Mouse (Mus musculus): ENCODE data around the gene Vmn1r124. TPM values are rescaled to one million over a fixed set of nuclear protein-coding genes. Genes with fewer than 3 reads are reported as not detected.
"Not testable (repeated sequence)": the region's sequence is repeated elsewhere in the genome, so short reads cannot be mapped to it uniquely, and the experiment has no call there.

Vmn1r124 gene
- not detected in 2 replicates for polyA plus RNA-seq (2015; fragmentation: Nextera tagmentation; extraction: Ambion mirVana)

- H3K9ac ChIP-seq (ENCODE audit: low read length); H3K4me3 ChIP-seq (replicated peaks; ENCODE audit: low read length); H3K4me1 ChIP-seq (ENCODE audit: control insufficient read depth, insufficient read depth, low read length); H3K4me2 ChIP-seq (ENCODE audit: low read depth, low read length); H3K27ac ChIP-seq (ENCODE audit: low read length); H3K27me3 ChIP-seq (ENCODE audit: control insufficient read depth, insufficient read depth, low read length); H3K36me3 ChIP-seq (ENCODE audit: control insufficient read depth, insufficient read depth, low read length); H3K9me3 ChIP-seq (replicated peaks; ENCODE audit: control insufficient read depth, low read length); ATAC-seq (ENCODE audit: insufficient read depth, low FRiP score): not testable (repeated sequence)
- 79% methylated on average over 4 of the region's 4 CpGs for WGBS
These were observed at the start of gene Vmn1r124 for GRCm38 (mm10) chr7:21260517-21260916. Vmn1r124 (minus strand) TSS chr7:21260617.

GRCm38 (mm10) chr7:21301367-21301766 lies 41.0 kb upstream of the Vmn1r124 start, which contains the start of gene Vmn1r126:
Vmn1r126 (minus strand) TSS chr7:21301467.
- not testable (repeated sequence) for H3K4me3 ChIP-seq (replicated peaks; ENCODE audit: low read length); H3K36me3 ChIP-seq (ENCODE audit: control insufficient read depth, insufficient read depth, low read length); H3K4me2 ChIP-seq (ENCODE audit: low read depth, low read length); H3K9ac ChIP-seq (ENCODE audit: low read length); H3K27ac ChIP-seq (ENCODE audit: low read length); H3K4me1 ChIP-seq (ENCODE audit: control insufficient read depth, insufficient read depth, low read length); H3K27me3 ChIP-seq (ENCODE audit: control insufficient read depth, insufficient read depth, low read length); ATAC-seq (ENCODE audit: insufficient read depth, low FRiP score); H3K9me3 ChIP-seq (replicated peaks; ENCODE audit: control insufficient read depth, low read length)
- WGBS, result no CpG with 5 or more reads among the region's 5 CpGs

- 57% methylated on average over 3 of the region's 3 CpGs for WGBS
These were observed 11.5 kb upstream of the Vmn1r124 start, which contains the start of gene Vmn1r125 for GRCm38 (mm10) chr7:21271879-21272278. Vmn1r125 (plus strand) TSS chr7:21272179.

More at GRCm38 (mm10) chr7:21271879-21272278, 11.5 kb upstream of the Vmn1r124 start, which contains the start of gene Vmn1r125:
- H3K27me3 ChIP-seq (ENCODE audit: control insufficient read depth, insufficient read depth, low read length); H3K4me1 ChIP-seq (ENCODE audit: control insufficient read depth, insufficient read depth, low read length); H3K4me3 ChIP-seq (replicated peaks; ENCODE audit: low read length); H3K4me2 ChIP-seq (ENCODE audit: low read depth, low read length); H3K9ac ChIP-seq (ENCODE audit: low read length); H3K27ac ChIP-seq (ENCODE audit: low read length); H3K9me3 ChIP-seq (replicated peaks; ENCODE audit: control insufficient read depth, low read length); ATAC-seq (ENCODE audit: insufficient read depth, low FRiP score); H3K36me3 ChIP-seq (ENCODE audit: control insufficient read depth, insufficient read depth, low read length): not testable (repeated sequence)

Other genes with a start within 250 kb of the Vmn1r124 start
- not detected in 2 replicates for gene Vmn1r119, start 248.2 kb downstream of the Vmn1r124 start, polyA plus RNA-seq (2015; fragmentation: Nextera tagmentation; extraction: Ambion mirVana)
- not detected in 2 replicates for gene Vmn1r120, start 206.8 kb downstream of the Vmn1r124 start, polyA plus RNA-seq (2015; fragmentation: Nextera tagmentation; extraction: Ambion mirVana)
- gene Vmn1r121, start 162.1 kb downstream of the Vmn1r124 start, polyA plus RNA-seq (2015; fragmentation: Nextera tagmentation; extraction: Ambion mirVana), result not detected in 2 replicates
- not detected in 2 replicates for gene Vmn1r122, start 126.5 kb downstream of the Vmn1r124 start, polyA plus RNA-seq (2015; fragmentation: Nextera tagmentation; extraction: Ambion mirVana)
- not detected in 2 replicates for gene Vmn1r123, start 98.4 kb downstream of the Vmn1r124 start, polyA plus RNA-seq (2015; fragmentation: Nextera tagmentation; extraction: Ambion mirVana)
- not detected in 2 replicates for gene Gm5157, start 70.2 kb downstream of the Vmn1r124 start, polyA plus RNA-seq (2015; fragmentation: Nextera tagmentation; extraction: Ambion mirVana)
- not detected in 2 replicates for gene Vmn1r125, start 11.6 kb upstream of the Vmn1r124 start, polyA plus RNA-seq (2015; fragmentation: Nextera tagmentation; extraction: Ambion mirVana)
- gene Vmn1r126, start 40.9 kb upstream of the Vmn1r124 start, polyA plus RNA-seq (2015; fragmentation: Nextera tagmentation; extraction: Ambion mirVana), result not detected in 2 replicates
- not detected in 2 replicates for gene Vmn1r127, start 59.2 kb upstream of the Vmn1r124 start, polyA plus RNA-seq (2015; fragmentation: Nextera tagmentation; extraction: Ambion mirVana)
- not detected in 2 replicates for gene Vmn1r128, start 88.8 kb upstream of the Vmn1r124 start, polyA plus RNA-seq (2015; fragmentation: Nextera tagmentation; extraction: Ambion mirVana)
- not detected in 2 replicates for gene Vmn1r129, start 100.7 kb upstream of the Vmn1r124 start, polyA plus RNA-seq (2015; fragmentation: Nextera tagmentation; extraction: Ambion mirVana)
- gene Gm6882, start 172.1 kb upstream of the Vmn1r124 start, polyA plus RNA-seq (2015; fragmentation: Nextera tagmentation; extraction: Ambion mirVana), result not detected in 2 replicates

Measured in stomach, embryonic 16.5 days (tissue).